Mouse (Mus musculus): ENCODE data around the gene Kat7.

DNA sequence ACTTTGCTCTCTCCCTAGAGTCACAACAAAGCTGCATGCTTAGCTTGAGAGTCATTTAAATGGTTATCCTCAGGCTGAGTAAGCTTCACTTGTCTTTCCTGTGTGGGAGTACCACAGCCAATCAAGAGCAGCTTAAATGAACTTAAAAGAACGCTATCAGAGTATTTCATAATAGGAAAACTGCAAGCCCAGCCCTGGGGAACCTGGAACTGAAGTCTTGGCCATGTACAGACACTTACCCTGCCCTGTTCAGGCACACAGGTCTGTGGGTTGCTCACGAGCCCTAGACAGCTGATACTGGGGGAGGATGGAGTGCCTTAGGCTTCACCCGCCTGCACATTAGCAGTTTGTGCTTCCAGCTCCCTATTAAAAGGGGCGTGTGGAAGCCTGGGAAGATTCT, 33.1 kb upstream of the Kat7 start:
- TF ChIP-seq CTCF (IDR thresholded peaks at IDR 0.05; ENCODE audit: insufficient read depth, low read depth, low read length) (no peak), POLR2A (IDR thresholded peaks at IDR 0.05; ENCODE audit: insufficient read depth, low read depth, low read length) (no peak)
